Mouse (Mus musculus): ENCODE measurements at regions not wholly inside any gene's neighbourhood (a gene's known extent, or its start where the extent isn't known, plus 50 kb on each side); places are given as distances from the start of the nearest gene placed in this dataset.
"Not testable (repeated sequence)": the region's sequence is repeated elsewhere in the genome, so short reads cannot be mapped to it uniquely, and the experiment has no call there.

DNA sequence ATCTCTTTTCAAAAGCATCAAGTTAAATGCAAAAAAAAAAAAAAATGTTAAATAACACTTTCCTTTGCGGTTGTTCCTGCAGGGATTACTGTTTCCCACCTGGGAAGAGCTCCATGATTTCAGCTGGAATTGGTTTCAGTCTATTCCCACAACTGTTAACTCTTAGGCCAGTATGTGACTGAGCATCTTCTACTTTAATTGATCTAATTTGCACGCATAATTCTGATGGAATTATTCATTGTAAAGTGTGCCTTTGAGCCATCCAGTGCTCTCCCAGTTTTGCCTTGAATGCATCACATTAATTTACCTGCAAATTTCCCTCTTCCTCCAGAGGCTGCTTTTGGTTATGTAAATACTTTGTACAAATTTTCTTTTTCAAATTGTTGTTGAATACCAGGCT is 114.4 kb upstream of the Bet1 start:
- H3K9ac ChIP-seq (ENCODE audit: low read length) = no peak overlapping the region
- H3K9me3 ChIP-seq (ENCODE audit: control insufficient read depth, low read length) = no peaks in the 10 kb centered on the region
- no peak overlapping the region for H3K4me3 ChIP-seq (ENCODE audit: low read depth, low read length)
- ATAC-seq (ENCODE audit: insufficient number of reproducible peaks, low FRiP score, low TSS enrichment, low read depth) (no peak), DNase-seq (ENCODE audit: low spot score) (no peak)
- whole genome bisulfite sequencing = 66% methylated on average over 2 of the region's 2 CpGs
- no peak overlapping the region for H3K27ac ChIP-seq (replicated peaks; ENCODE audit: low read depth, low read length)
- no peaks in the 10 kb centered on the region for H3K4me1 ChIP-seq (ENCODE audit: control insufficient read depth, insufficient read depth, low read length)
- no peaks in the 10 kb centered on the region for H3K36me3 ChIP-seq (ENCODE audit: control insufficient read depth, insufficient read depth, low read length)
- H3K27me3 ChIP-seq (ENCODE audit: control insufficient read depth, insufficient read depth, low read length) = no peaks in the 10 kb centered on the region
- no peak overlapping the region for H3K4me2 ChIP-seq (ENCODE audit: low read depth, severe bottlenecking)

- no peak overlapping the region for H3K4me2 ChIP-seq (ENCODE audit: low read depth, severe bottlenecking)
- WGBS = 82% methylated on average over 5 of the region's 5 CpGs
- no peaks in the 10 kb centered on the region for H3K4me1 ChIP-seq (ENCODE audit: control insufficient read depth, insufficient read depth, low read length)
- no peak overlapping the region for H3K4me3 ChIP-seq (ENCODE audit: low read depth, low read length)
- H3K27ac ChIP-seq (replicated peaks; ENCODE audit: low read depth, low read length) = no peak overlapping the region
- H3K27me3 ChIP-seq (ENCODE audit: control insufficient read depth, insufficient read depth, low read length) = no peaks in the 10 kb centered on the region
- no peak for ATAC-seq (ENCODE audit: insufficient number of reproducible peaks, low FRiP score, low TSS enrichment, low read depth)
- no peaks in the 10 kb centered on the region for H3K9me3 ChIP-seq (ENCODE audit: control insufficient read depth, low read length)
- DNase-seq (ENCODE audit: low spot score) = no peak
- no peaks in the 10 kb centered on the region for H3K36me3 ChIP-seq (ENCODE audit: control insufficient read depth, insufficient read depth, low read length)
- no peak overlapping the region for H3K9ac ChIP-seq (ENCODE audit: low read length)
Observed at GRCm38 (mm10) chr6:4205681-4206080, 118.9 kb upstream of the Bet1 start.

GRCm38 (mm10) chr6:4245265-4246112 is 158.7 kb upstream of the Bet1 start:
- WGBS = 66% methylated on average over 9 of the region's 9 CpGs
- DNase-seq (ENCODE audit: low spot score) = no peak
- no peaks in the 10 kb centered on the region for H3K4me1 ChIP-seq (ENCODE audit: control insufficient read depth, insufficient read depth, low read length)
- no peak overlapping the region for H3K4me2 ChIP-seq (ENCODE audit: low read depth, severe bottlenecking)
- no peaks in the 10 kb centered on the region for H3K36me3 ChIP-seq (ENCODE audit: control insufficient read depth, insufficient read depth, low read length)
- no peaks in the 10 kb centered on the region for H3K27me3 ChIP-seq (ENCODE audit: control insufficient read depth, insufficient read depth, low read length)
- H3K4me3 ChIP-seq (ENCODE audit: low read depth, low read length) = no peak overlapping the region
- no peak for ATAC-seq (ENCODE audit: insufficient number of reproducible peaks, low FRiP score, low TSS enrichment, low read depth)
- no peak overlapping the region for H3K9ac ChIP-seq (ENCODE audit: low read length)
- no peak overlapping the region for H3K27ac ChIP-seq (replicated peaks; ENCODE audit: low read depth, low read length)
- H3K9me3 ChIP-seq (ENCODE audit: control insufficient read depth, low read length) = no peaks in the 10 kb centered on the region; the same call in 1 of the 2 replicates

DNA sequence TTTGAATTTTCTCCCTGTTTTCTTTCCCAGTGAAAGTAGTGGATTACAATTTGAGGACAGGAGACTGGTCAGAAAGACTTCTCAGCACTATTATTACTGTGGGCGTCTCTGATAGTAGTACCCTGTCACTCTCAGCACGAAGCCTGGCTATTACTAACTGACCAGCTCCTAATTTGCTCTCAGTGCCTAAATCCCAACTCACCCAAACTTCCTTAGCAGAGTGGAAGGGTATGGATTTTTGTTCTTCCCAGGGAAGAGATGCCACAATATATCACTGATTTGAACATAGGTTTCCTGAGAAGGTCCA is 159.3 kb upstream of the Bet1 start:
- ATAC-seq (ENCODE audit: insufficient number of reproducible peaks, low FRiP score, low TSS enrichment, low read depth) (no peak), DNase-seq (ENCODE audit: low spot score) (no peak)
- Histone ChIP-seq H3K4me3 (ENCODE audit: low read depth, low read length) (no peak overlapping the region), H3K9ac (ENCODE audit: low read length) (no peak overlapping the region), H3K4me1 (ENCODE audit: control insufficient read depth, insufficient read depth, low read length) (no peaks in the 10 kb centered on the region), H3K9me3 (ENCODE audit: control insufficient read depth, low read length) (no peaks in the 10 kb centered on the region; the same call in 1 of the 2 replicates), H3K4me2 (ENCODE audit: low read depth, severe bottlenecking) (no peak overlapping the region), H3K36me3 (ENCODE audit: control insufficient read depth, insufficient read depth, low read length) (no peaks in the 10 kb centered on the region), H3K27ac (replicated peaks; ENCODE audit: low read depth, low read length) (no peak overlapping the region), H3K27me3 (ENCODE audit: control insufficient read depth, insufficient read depth, low read length) (no peaks in the 10 kb centered on the region)
- 71% methylated on average over 2 of the region's 2 CpGs for WGBS

DNA sequence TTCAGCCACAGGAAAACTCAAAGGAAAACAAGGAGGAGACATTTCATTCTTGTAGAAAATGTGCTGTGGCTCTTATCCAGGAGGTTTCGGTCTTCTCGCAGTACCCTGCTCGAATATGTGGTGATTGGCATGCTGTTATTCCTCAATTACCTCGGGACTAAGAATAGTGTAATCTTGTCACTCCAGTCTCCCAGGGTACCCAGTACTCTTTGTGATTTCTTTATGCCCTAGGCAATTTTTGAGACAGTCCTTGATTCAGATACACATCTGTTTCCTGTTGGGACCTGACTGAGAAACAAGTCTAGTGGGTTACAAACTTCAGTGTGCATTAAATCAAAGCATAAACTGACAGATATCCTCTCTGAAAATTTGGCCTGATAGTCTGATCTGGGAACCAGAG is 189.8 kb upstream of the Bet1 start:
- 64% methylated on average over 4 of the region's 4 CpGs for WGBS
- Histone ChIP-seq H3K27ac (replicated peaks; ENCODE audit: low read depth, low read length) (no peak overlapping the region), H3K4me1 (ENCODE audit: control insufficient read depth, insufficient read depth, low read length) (no peaks in the 10 kb centered on the region), H3K27me3 (ENCODE audit: control insufficient read depth, insufficient read depth, low read length) (no peaks in the 10 kb centered on the region), H3K9me3 (ENCODE audit: control insufficient read depth, low read length) (no peaks in the 10 kb centered on the region), H3K4me2 (ENCODE audit: low read depth, severe bottlenecking) (no peak overlapping the region), H3K36me3 (ENCODE audit: control insufficient read depth, insufficient read depth, low read length) (no peaks in the 10 kb centered on the region), H3K9ac (ENCODE audit: low read length) (no peak overlapping the region), H3K4me3 (ENCODE audit: low read depth, low read length) (no peak overlapping the region)
- ATAC-seq (ENCODE audit: insufficient number of reproducible peaks, low FRiP score, low TSS enrichment, low read depth) (no peak), DNase-seq (ENCODE audit: low spot score) (no peak)

- H3K4me1 ChIP-seq (ENCODE audit: control insufficient read depth, insufficient read depth, low read length) = no peaks in the 10 kb centered on the region
- no peak overlapping the region for H3K27ac ChIP-seq (replicated peaks; ENCODE audit: low read depth, low read length)
- no peak overlapping the region for H3K4me2 ChIP-seq (ENCODE audit: low read depth, severe bottlenecking)
- no peak overlapping the region for H3K9ac ChIP-seq (ENCODE audit: low read length)
- DNase-seq (ENCODE audit: low spot score) = no peak
- H3K36me3 ChIP-seq (ENCODE audit: control insufficient read depth, insufficient read depth, low read length) = no peaks in the 10 kb centered on the region
- no peak overlapping the region for H3K4me3 ChIP-seq (ENCODE audit: low read depth, low read length)
- no peak for ATAC-seq (ENCODE audit: insufficient number of reproducible peaks, low FRiP score, low TSS enrichment, low read depth)
- 25% methylated on average over 2 of the region's 2 CpGs for WGBS
- no peaks in the 10 kb centered on the region for H3K9me3 ChIP-seq (ENCODE audit: control insufficient read depth, low read length)
- no peaks in the 10 kb centered on the region for H3K27me3 ChIP-seq (ENCODE audit: control insufficient read depth, insufficient read depth, low read length)
Observed at GRCm38 (mm10) chr6:4277245-4277890, 190.6 kb upstream of the Bet1 start.

- Histone ChIP-seq H3K36me3 (ENCODE audit: control insufficient read depth, insufficient read depth, low read length) (no peaks in the 10 kb centered on the region), H3K4me1 (ENCODE audit: control insufficient read depth, insufficient read depth, low read length) (no peaks in the 10 kb centered on the region), H3K4me2 (ENCODE audit: low read depth, severe bottlenecking) (no peak overlapping the region), H3K9me3 (ENCODE audit: control insufficient read depth, low read length) (no peaks in the 10 kb centered on the region), H3K27ac (replicated peaks; ENCODE audit: low read depth, low read length) (no peak overlapping the region), H3K4me3 (ENCODE audit: low read depth, low read length) (no peak overlapping the region), H3K9ac (ENCODE audit: low read length) (no peak overlapping the region), H3K27me3 (ENCODE audit: control insufficient read depth, insufficient read depth, low read length) (no peaks in the 10 kb centered on the region)
- 76% methylated on average over 2 of the region's 2 CpGs for WGBS
- DNase-seq (ENCODE audit: low spot score) (no peak), ATAC-seq (ENCODE audit: insufficient number of reproducible peaks, low FRiP score, low TSS enrichment, low read depth) (no peak)
Observed at GRCm38 (mm10) chr6:4291380-4291779, 204.6 kb upstream of the Bet1 start.

- H3K9me3 ChIP-seq (ENCODE audit: control insufficient read depth, low read length); H3K4me1 ChIP-seq (ENCODE audit: control insufficient read depth, insufficient read depth, low read length); DNase-seq (ENCODE audit: low spot score); H3K27me3 ChIP-seq (ENCODE audit: control insufficient read depth, insufficient read depth, low read length); H3K9ac ChIP-seq (ENCODE audit: low read length); H3K4me2 ChIP-seq (ENCODE audit: low read depth, severe bottlenecking); ATAC-seq (ENCODE audit: insufficient number of reproducible peaks, low FRiP score, low TSS enrichment, low read depth); H3K4me3 ChIP-seq (ENCODE audit: low read depth, low read length); H3K36me3 ChIP-seq (ENCODE audit: control insufficient read depth, insufficient read depth, low read length); H3K27ac ChIP-seq (replicated peaks; ENCODE audit: low read depth, low read length): not testable (repeated sequence)
Observed at GRCm38 (mm10) chr6:4303410-4303809, 201.2 kb upstream of the Col1a2 start.

Measured in limb, embryonic 11.5 days (tissue).